Mouse (Mus musculus) kidney, adult 9 months (tissue): ENCODE measurements around the gene Dapk3.

Experiments
- DNase-seq: peaks from one replicate; pipeline ENCODE4 v3.0.0; 2022

The Dapk3 gene

GRCm38 (mm10) chr10:81179451-81180342, 3.1 kb upstream of the Dapk3 start:
- DNase-seq: no peak

GRCm38 (mm10) chr10:81180946-81181345, 1.9 kb upstream of the Dapk3 start:
- DNase-seq: no peak

GRCm38 (mm10) chr10:81181860-81182259, 945 bp upstream of the Dapk3 start:
- DNase-seq: peak; percentile 30

GRCm38 (mm10) chr10:81183805-81184204, 1.0 kb downstream of the Dapk3 start, which contains the start of gene 4930442H23Rik:
Gene 4930442H23Rik, minus strand, starts transcription at chr10:81183849.
- no peak for DNase-seq

GRCm38 (mm10) chr10:81184765-81185164, 2.0 kb downstream of the Dapk3 start:
- DNase-seq: no peak

GRCm38 (mm10) chr10:81187161-81187560, 4.4 kb downstream of the Dapk3 start:
- DNase-seq: no peak

GRCm38 (mm10) chr10:81189821-81190220, 7.0 kb downstream of the Dapk3 start:
- no peak for DNase-seq

- no peak for DNase-seq
Measured at GRCm38 (mm10) chr10:81190236-81190911, 7.6 kb downstream of the Dapk3 start.

- DNase-seq: peak; percentile 34
Measured at GRCm38 (mm10) chr10:81190912-81191321, 8.1 kb downstream of the Dapk3 start.

- DNase-seq: peak; percentile 31
Measured at GRCm38 (mm10) chr10:81191342-81191982, 8.7 kb downstream of the Dapk3 start.

- peak; percentile 86 for DNase-seq
Measured at GRCm38 (mm10) chr10:81192270-81192967, 9.6 kb downstream of the Dapk3 start.

- peak; percentile 52 for DNase-seq
Measured at GRCm38 (mm10) chr10:81192968-81193501, 10.2 kb downstream of the Dapk3 start.

GRCm38 (mm10) chr10:81193991-81194774, 11.4 kb downstream of the Dapk3 start:
- DNase-seq: peak; percentile 22

- peak; percentile 11 for DNase-seq
Measured at GRCm38 (mm10) chr10:81195300-81195699, 12.5 kb downstream of the Dapk3 start.

- no peak for DNase-seq
Measured at GRCm38 (mm10) chr10:81196470-81197065, 13.8 kb downstream of the Dapk3 start.

GRCm38 (mm10) chr10:81197305-81197704, 14.5 kb downstream of the Dapk3 start:
- no peak for DNase-seq

- peak; percentile 70 for DNase-seq
Measured at GRCm38 (mm10) chr10:81198230-81198629, 15.4 kb downstream of the Dapk3 start.

- DNase-seq: no peak
Measured at GRCm38 (mm10) chr10:81198990-81199389, 16.2 kb downstream of the Dapk3 start.

- no peak for DNase-seq
Measured at GRCm38 (mm10) chr10:81200141-81200540, 17.3 kb downstream of the Dapk3 start.

- DNase-seq: no peak
Measured at GRCm38 (mm10) chr10:81200605-81201287, 17.9 kb downstream of the Dapk3 start.
